Mouse (Mus musculus) neural tube, embryonic 10.5 days (tissue): Measurements from ENCODE around the gene Grin3b.

Source experiments
- DNase-seq: peaks from one replicate; pipeline ENCODE4 v3.0.0-alpha.2; 2017; ENCODE audit warnings: low spot score; ENCODE audit errors: extremely low spot score

Grin3b gene

GRCm38 (mm10) chr10:80015583-80015982 lies 45.1 kb downstream of the Grin3b start:
- no peak for DNase-seq

- DNase-seq = no peak
Measured at GRCm38 (mm10) chr10:80016511-80016910, 46.0 kb downstream of the Grin3b start, which contains the start of gene Arhgap45. Arhgap45 (plus strand) TSS chr10:80016653.

GRCm38 (mm10) chr10:80016931-80017330 lies 46.4 kb downstream of the Grin3b start:
- no peak for DNase-seq

GRCm38 (mm10) chr10:80017361-80017760 lies 46.8 kb downstream of the Grin3b start:
- no peak for DNase-seq

- DNase-seq = no peak
Measured at GRCm38 (mm10) chr10:80017771-80018170, 47.3 kb downstream of the Grin3b start.

GRCm38 (mm10) chr10:80018739-80019297 lies 48.3 kb downstream of the Grin3b start:
- peak; percentile 53 for DNase-seq

GRCm38 (mm10) chr10:80019471-80020131 lies 49.1 kb downstream of the Grin3b start:
- peak; percentile 62 for DNase-seq

- no peak for DNase-seq
Measured at GRCm38 (mm10) chr10:80020191-80020590, 49.7 kb downstream of the Grin3b start.

- no peak for DNase-seq
Measured at GRCm38 (mm10) chr10:80020603-80021319, 50.2 kb downstream of the Grin3b start.

GRCm38 (mm10) chr10:80021320-80021641 lies 50.8 kb downstream of the Grin3b start:
- no peak for DNase-seq

- no peak for DNase-seq
Measured at GRCm38 (mm10) chr10:80022164-80022563, 51.6 kb downstream of the Grin3b start.

- no peak for DNase-seq
Measured at GRCm38 (mm10) chr10:80022806-80023205, 52.3 kb downstream of the Grin3b start.

- DNase-seq = no peak
Measured at GRCm38 (mm10) chr10:80023758-80024157, 53.2 kb downstream of the Grin3b start.

- no peak for DNase-seq
Measured at GRCm38 (mm10) chr10:80024229-80025043, 53.9 kb downstream of the Grin3b start.

- DNase-seq = no peak
Measured at GRCm38 (mm10) chr10:80025044-80025347, 54.5 kb downstream of the Grin3b start.

GRCm38 (mm10) chr10:80025463-80025862 lies 54.9 kb downstream of the Grin3b start:
- DNase-seq = no peak

GRCm38 (mm10) chr10:80025889-80026288 lies 55.4 kb downstream of the Grin3b start:
- no peak for DNase-seq
